Mouse (Mus musculus) forebrain, postnatal 0 days (tissue): ENCODE data around the gene Crisp4. TPM values are rescaled to one million over a fixed set of nuclear protein-coding genes. Genes with fewer than 3 reads are reported as not detected.
A peak's percentile ranks its signal among the peaks of the same experiment; 100 is the strongest.

Source experiments
- ATAC-seq: fragments of 200-750 bp; cut with Nextera tagmentation; 2 replicates; pipeline ENCODE4 v1.8.0; 2017; ENCODE audit warnings: mild to moderate bottlenecking, moderate library complexity
- DNase-seq: peaks from one replicate; pipeline ENCODE4 v3.0.0-alpha.2; 2015
- H3K27ac ChIP-seq: fragments of 300-500 bp; sonication (generic); 2 replicates; pipeline ENCODE4 v1.5.1; 2014; ENCODE audit warnings: low read depth, mild to moderate bottlenecking, antibody characterized with exemption, low read length, moderate library complexity, mixed read lengths
- H3K27me3 ChIP-seq: fragments of 300-500 bp; sonication (generic); 2 replicates; pipeline ENCODE4 v1.6.1; 2014; ENCODE audit warnings: mild to moderate bottlenecking, low read length, mixed read lengths; ENCODE audit not compliant: insufficient read depth
- H3K36me3 ChIP-seq: fragments of 300-500 bp; sonication (generic); 2 replicates; pipeline ENCODE4 v1.6.1; 2014; ENCODE audit warnings: mild to moderate bottlenecking, moderate library complexity; ENCODE audit not compliant: insufficient read depth
- H3K4me1 ChIP-seq: fragments of 300-500 bp; sonication (generic); 2 replicates; pipeline ENCODE4 v1.6.1; 2014; ENCODE audit warnings: antibody characterized with exemption; ENCODE audit not compliant: insufficient read depth
- H3K4me2 ChIP-seq: fragments of 300-500 bp; sonication (generic); 2 replicates; pipeline ENCODE4 v1.6.1; 2014; ENCODE audit warnings: low read depth, mild to moderate bottlenecking, moderate library complexity
- H3K4me3 ChIP-seq: fragments of 300-500 bp; sonication (generic); 2 replicates; pipeline ENCODE4 v1.5.1; 2014; ENCODE audit warnings: low read depth, low read length, mixed read lengths
- H3K9ac ChIP-seq: fragments of 300-500 bp; sonication (generic); 2 replicates; pipeline ENCODE4 v1.6.1; 2014; ENCODE audit warnings: mild to moderate bottlenecking
- H3K9me3 ChIP-seq: fragments of 300-500 bp; sonication (generic); 2 replicates; pipeline ENCODE4 v1.6.1; 2016; ENCODE audit warnings: low read length
- CTCF ChIP-seq: sonication (generic); IDR thresholded peaks from 2 replicates; pipeline ENCODE4 v1.5.1; 2016; ENCODE audit warnings: antibody characterized with exemption, control low read depth, low read depth
- WGBS: fragments of 180-500 bp; shearing (Covaris S2); extraction: QIAGEN DNeasy Blood & Tissue Kit; methylation state at CpG from one replicate; pipeline ENCODE4 v1.1.7; 2014; 5-methylcytosine and 5-hydroxymethylcytosine counted together
- polyA plus RNA-seq: library from polyadenylated mRNA; unstranded; fragments of >200 nt; fragmentation: Nextera tagmentation; extraction: Ambion mirVana; gene quantifications from 2 replicates; pipeline ENCODE4 v1.2.1, GENCODE M21; 2015
- total RNA-seq: library from RNA; depleted of rRNA; stranded (reverse); fragments of >200 nt; gene quantifications from 2 replicates; pipeline ENCODE4 v1.2.3, GENCODE M21; 2014; rRNA removed

The Crisp4 gene
- total and polyA plus RNA-seq, 2 experiments from 2014 or later: not detected

- peak; percentile 32; the same call in 1 of the 2 replicates for ATAC-seq
- Histone ChIP-seq H3K27ac (no peak overlapping the region), H3K9ac (no peak overlapping the region), H3K4me1 (no peaks in the 10 kb centered on the region), H3K27me3 (no peaks in the 10 kb centered on the region), H3K9me3 (no peaks in the 10 kb centered on the region), H3K4me3 (no peak overlapping the region), H3K36me3 (no peaks in the 10 kb centered on the region), H3K4me2 (no peak overlapping the region)
- DNase-seq: peak; percentile 67
- TF ChIP-seq CTCF: no peak
Measured at GRCm38 (mm10) chr1:18148211-18148610, 2.5 kb upstream of the Crisp4 start.

GRCm38 (mm10) chr1:18131691-18132090 lies 14.0 kb downstream of the Crisp4 start:
- no peak for ATAC-seq
- no peaks in the 10 kb centered on the region for H3K4me1 ChIP-seq
- H3K27ac ChIP-seq: no peak overlapping the region
- no peak overlapping the region for H3K9ac ChIP-seq
- no peaks in the 10 kb centered on the region for H3K27me3 ChIP-seq
- DNase-seq: no peak
- no peaks in the 10 kb centered on the region for H3K36me3 ChIP-seq
- H3K4me3 ChIP-seq: no peak overlapping the region
- 56% methylated on average over 4 of the region's 4 CpGs for WGBS
- H3K9me3 ChIP-seq: no peaks in the 10 kb centered on the region
- TF ChIP-seq CTCF: peak; percentile 54
- no peak overlapping the region for H3K4me2 ChIP-seq

- DNase-seq: no peak
- Histone ChIP-seq H3K36me3 (no peaks in the 10 kb centered on the region), H3K4me3 (no peak overlapping the region), H3K4me2 (no peak overlapping the region), H3K4me1 (no peaks in the 10 kb centered on the region), H3K9ac (no peak overlapping the region), H3K27me3 (no peaks in the 10 kb centered on the region), H3K9me3 (no peaks in the 10 kb centered on the region), H3K27ac (no peak overlapping the region)
- 69% methylated on average over 4 of the region's 4 CpGs for WGBS
- no peak for ATAC-seq
- TF ChIP-seq CTCF: no peak
Measured at GRCm38 (mm10) chr1:18129983-18130382, 15.7 kb downstream of the Crisp4 start.

- Histone ChIP-seq H3K9ac (no peak overlapping the region), H3K27ac (no peak overlapping the region), H3K27me3 (no peaks in the 10 kb centered on the region), H3K4me2 (no peak overlapping the region), H3K4me3 (no peak overlapping the region), H3K9me3 (no peaks in the 10 kb centered on the region), H3K36me3 (no peaks in the 10 kb centered on the region), H3K4me1 (no peaks in the 10 kb centered on the region)
- ATAC-seq (peak; percentile 74), DNase-seq (peak; percentile 65)
- 37% methylated on average over 5 of the region's 5 CpGs for WGBS
- TF ChIP-seq CTCF: peak; percentile 77
Measured at GRCm38 (mm10) chr1:18106720-18107355, 38.9 kb downstream of the Crisp4 start.

- peak; percentile 70; the same call in 1 of the 2 replicates for ATAC-seq
- no peak overlapping the region for H3K27ac ChIP-seq
- no peaks in the 10 kb centered on the region for H3K4me1 ChIP-seq
- peak; percentile 76 for TF ChIP-seq CTCF
- H3K4me3 ChIP-seq: no peak overlapping the region
- no peaks in the 10 kb centered on the region for H3K9me3 ChIP-seq
- DNase-seq: peak; percentile 76
- H3K36me3 ChIP-seq: no peaks in the 10 kb centered on the region
- H3K4me2 ChIP-seq: no peak overlapping the region
- no peaks in the 10 kb centered on the region for H3K27me3 ChIP-seq
- 35% methylated on average over 5 of the region's 5 CpGs for WGBS
- H3K9ac ChIP-seq: no peak overlapping the region
Measured at GRCm38 (mm10) chr1:18105866-18106529, 39.7 kb downstream of the Crisp4 start.

- no peaks in the 10 kb centered on the region for H3K27me3 ChIP-seq
- H3K4me1 ChIP-seq: no peaks in the 10 kb centered on the region
- 13% methylated on average over 1 of the region's 1 CpGs for WGBS
- ATAC-seq (peak; percentile 3; the same call in 1 of the 2 replicates), DNase-seq (no peak)
- no peak overlapping the region for H3K4me2 ChIP-seq
- no peak overlapping the region for H3K9ac ChIP-seq
- H3K4me3 ChIP-seq: no peak overlapping the region
- no peak for TF ChIP-seq CTCF
- H3K9me3 ChIP-seq: no peaks in the 10 kb centered on the region
- no peaks in the 10 kb centered on the region for H3K36me3 ChIP-seq
- no peak overlapping the region for H3K27ac ChIP-seq
Measured at GRCm38 (mm10) chr1:18105029-18105865, 40.5 kb downstream of the Crisp4 start.

Other genes with a start within 250 kb of the Crisp4 start
- not detected in 2 replicates for gene Defb18, start 91.5 kb upstream of the Crisp4 start, total RNA-seq
- gene Defb18, start 91.5 kb upstream of the Crisp4 start, polyA plus RNA-seq: not detected in 2 replicates
- not detected in 2 replicates for gene Defb41, start 119.2 kb upstream of the Crisp4 start, total RNA-seq
- gene Defb41, start 119.2 kb upstream of the Crisp4 start, polyA plus RNA-seq: not detected in 2 replicates